Mouse (Mus musculus) midbrain, embryonic 11.5 days (tissue): ENCODE results near the gene Muc13. TPM values are rescaled to one million over a fixed set of nuclear protein-coding genes. Genes with fewer than 3 reads are reported as not detected.

Experiments
- ATAC-seq: fragments of 200-750 bp; cut with Nextera tagmentation; 2 replicates; pipeline ENCODE4 v1.8.0; 2017; ENCODE audit warnings: moderate TSS enrichment, moderate library complexity; ENCODE audit not compliant: low FRiP score
- DNase-seq: peaks from one replicate; pipeline ENCODE4 v3.0.0; 2015; ENCODE audit warnings: low spot score; ENCODE audit errors: missing footprints
- H3K27ac ChIP-seq: fragments of 300-500 bp; sonication (generic); 2 replicates; pipeline ENCODE4 v1.5.1; 2014; ENCODE audit warnings: low read depth, low read length
- H3K27me3 ChIP-seq: fragments of 300-500 bp; sonication (generic); 2 replicates; pipeline ENCODE4 v1.6.1; 2014; ENCODE audit warnings: mild to moderate bottlenecking, low read length, moderate library complexity, mixed read lengths; ENCODE audit not compliant: control insufficient read depth, insufficient read depth
- H3K36me3 ChIP-seq: fragments of 300-500 bp; sonication (generic); 2 replicates; pipeline ENCODE4 v1.6.1; 2014; ENCODE audit warnings: mild to moderate bottlenecking, low read length, moderate library complexity, mixed read lengths; ENCODE audit not compliant: control insufficient read depth, insufficient read depth
- H3K4me1 ChIP-seq: fragments of 300-500 bp; sonication (generic); 2 replicates; pipeline ENCODE4 v1.6.1; 2014; ENCODE audit warnings: low read length; ENCODE audit not compliant: control insufficient read depth, insufficient read depth
- H3K4me2 ChIP-seq: fragments of 300-500 bp; sonication (generic); 2 replicates; pipeline ENCODE4 v1.6.1; 2014; ENCODE audit warnings: mild to moderate bottlenecking, moderate library complexity
- H3K4me3 ChIP-seq: fragments of 300-500 bp; sonication (generic); 2 replicates; pipeline ENCODE4 v1.5.1; 2014; ENCODE audit warnings: low read depth, low read length
- H3K9ac ChIP-seq: fragments of 300-500 bp; sonication (generic); 2 replicates; pipeline ENCODE4 v1.6.1; 2014; ENCODE audit warnings: low read length
- H3K9me3 ChIP-seq: fragments of 300-500 bp; sonication (generic); 2 replicates; pipeline ENCODE4 v1.6.1; 2016; ENCODE audit warnings: low read length; ENCODE audit not compliant: control insufficient read depth
- WGBS: fragments of 180-500 bp; shearing (Covaris S2); extraction: QIAGEN DNeasy Blood & Tissue Kit; methylation state at CpG from one replicate; pipeline ENCODE4 v1.1.7; 2014; 5-methylcytosine and 5-hydroxymethylcytosine counted together
- polyA plus RNA-seq: library from polyadenylated mRNA; unstranded; fragments of >200 nt; fragmentation: Nextera tagmentation; extraction: Ambion mirVana; gene quantifications from 2 replicates; pipeline ENCODE4 v1.2.1, GENCODE M21; 2014

Gene Muc13
- polyA plus RNA-seq, 1 experiment from 2014 or later = 0.10 TPM

DNA sequence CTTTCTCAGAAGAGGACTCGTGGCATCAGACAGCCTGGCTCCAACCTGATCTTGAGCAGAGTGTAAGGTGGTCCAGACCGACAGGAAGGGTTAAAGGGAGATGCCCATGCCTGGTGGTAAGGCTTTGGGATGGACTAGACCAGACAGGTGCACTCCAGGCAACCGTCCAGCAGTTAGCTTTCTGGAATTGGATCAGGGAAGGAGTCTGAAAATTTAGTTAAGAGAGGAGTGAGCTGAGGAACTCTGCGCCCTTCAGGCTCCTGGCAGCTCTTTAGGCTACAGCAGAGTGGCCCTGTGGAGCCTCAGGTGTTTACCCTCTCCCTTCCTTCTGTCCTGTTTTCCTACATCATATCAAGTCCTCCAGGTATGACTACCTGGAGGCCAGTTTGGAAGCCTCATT, 68.6 kb downstream of the Muc13 start:
- Histone ChIP-seq H3K9me3 (no peaks in the 10 kb centered on the region), H3K27me3 (no peaks in the 10 kb centered on the region), H3K27ac (no peak overlapping the region), H3K36me3 (no peaks in the 10 kb centered on the region), H3K4me1 (no peaks in the 10 kb centered on the region), H3K4me2 (no peak overlapping the region), H3K9ac (no peak overlapping the region), H3K4me3 (no peak overlapping the region)
- 87% methylated on average over 4 of the region's 4 CpGs for WGBS
- ATAC-seq (no peak), DNase-seq (no peak)

DNA sequence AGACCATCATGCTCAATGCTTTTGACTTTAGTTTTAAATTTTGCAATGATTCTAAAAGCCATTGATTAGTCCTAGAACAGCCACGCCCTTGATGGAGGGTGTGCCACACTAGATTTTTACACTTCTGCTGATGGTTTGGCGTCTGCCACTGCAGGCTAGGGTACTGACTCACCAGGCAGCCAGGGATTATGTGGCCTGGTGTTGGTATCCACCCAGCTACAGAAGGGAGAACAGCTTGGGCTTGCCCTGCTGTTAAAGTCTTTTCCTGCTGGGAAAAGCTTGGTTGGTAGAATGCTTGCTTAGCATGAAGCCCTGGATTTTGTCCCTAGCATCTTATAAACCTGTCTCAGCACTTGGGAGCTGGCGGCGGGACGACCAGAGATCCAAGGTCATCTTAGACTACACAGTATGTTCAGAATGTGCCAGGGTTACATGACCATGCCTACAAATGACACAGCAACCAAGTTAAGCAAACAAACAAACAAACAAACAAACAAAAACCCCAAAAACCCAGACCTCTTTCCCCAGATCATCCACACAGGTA, 69.4 kb downstream of the Muc13 start:
- 75% methylated on average over 5 of the region's 5 CpGs for WGBS
- DNase-seq (no peak), ATAC-seq (no peak)
- Histone ChIP-seq H3K9ac (no peak overlapping the region), H3K9me3 (no peaks in the 10 kb centered on the region), H3K27ac (no peak overlapping the region), H3K27me3 (no peaks in the 10 kb centered on the region), H3K4me2 (no peak overlapping the region), H3K4me1 (no peaks in the 10 kb centered on the region), H3K36me3 (no peaks in the 10 kb centered on the region), H3K4me3 (no peak overlapping the region)

Other genes starting within 250 kb of the Muc13 start
- 39.5 and 40.7 TPM in 2 replicates for gene Heg1, start 109.7 kb upstream of the Muc13 start, polyA plus RNA-seq
- 22.0 and 23.2 TPM in 2 replicates for gene Itgb5, start 35.6 kb downstream of the Muc13 start, polyA plus RNA-seq
- gene Umps, start 173.0 kb downstream of the Muc13 start, polyA plus RNA-seq = 70.8 and 72.9 TPM in 2 replicates